Mouse (Mus musculus) thymus, adult 2 months (tissue): Measurements from ENCODE around the gene Syt7. TPM values are rescaled to one million over a fixed set of nuclear protein-coding genes. Genes with fewer than 3 reads are reported as not detected.

Source experiments
- DNase-seq: peaks from one replicate; pipeline ENCODE4 v3.0.0; 2021
- H3K27ac ChIP-seq: fragments of 200-500 bp; 2 replicates; pipeline ENCODE4 v1.5.1; 2012; ENCODE audit warnings: low read length, control low read depth; ENCODE audit not compliant: control insufficient read depth, insufficient read depth
- H3K27me3 ChIP-seq: fragments of 200-500 bp; 2 replicates; pipeline ENCODE4 v1.6.1; 2012; ENCODE audit warnings: mild to moderate bottlenecking, low read length, moderate library complexity, mixed read lengths; ENCODE audit not compliant: control insufficient read depth, insufficient read depth
- H3K36me3 ChIP-seq: fragments of 200-500 bp; 2 replicates; pipeline ENCODE4 v1.6.1; 2012; ENCODE audit warnings: mild to moderate bottlenecking, low read length, moderate library complexity; ENCODE audit not compliant: control insufficient read depth, insufficient read depth
- H3K4me1 ChIP-seq: fragments of 200-500 bp; replicated peaks from 2 replicates; pipeline ENCODE4 v1.6.1; 2012; ENCODE audit warnings: low read length; ENCODE audit not compliant: control insufficient read depth, insufficient read depth
- H3K4me3 ChIP-seq: fragments of 200-500 bp; 2 replicates; pipeline ENCODE4 v1.5.1; 2012; ENCODE audit warnings: mild to moderate bottlenecking, low read length, control low read depth, moderate library complexity; ENCODE audit not compliant: control insufficient read depth, insufficient read depth
- CTCF ChIP-seq: fragments of 200-500 bp; IDR thresholded peaks from 2 replicates; pipeline ENCODE4 v1.5.1; 2012; ENCODE audit warnings: mild to moderate bottlenecking, control low read depth, low read length, moderate library complexity, borderline replicate concordance; ENCODE audit not compliant: control insufficient read depth, poor library complexity, insufficient read depth; ENCODE audit errors: extremely low read depth
- POLR2A ChIP-seq: fragments of 200-500 bp; IDR thresholded peaks from 2 replicates; pipeline ENCODE4 v1.6.1; 2012; ENCODE audit warnings: mild to moderate bottlenecking, low read length, control low read depth, moderate library complexity; ENCODE audit not compliant: control insufficient read depth, poor library complexity, insufficient read depth; ENCODE audit errors: extremely low read depth
- WGBS: fragments of 180-500 bp; shearing (Covaris S2); methylation state at CpG from one replicate; pipeline ENCODE4 v1.1.7; 2018; 5-methylcytosine and 5-hydroxymethylcytosine counted together
- polyA plus RNA-seq: library from polyadenylated mRNA; depleted of rRNA; stranded (reverse); fragments of >200 nt; gene quantifications from 2 replicates; pipeline ENCODE4 v1.2.3, GENCODE M21; 2012

The Syt7 gene
- polyA plus RNA-seq, 1 experiment, result 1.8 TPM

GRCm38 (mm10) chr19:10431410-10431809 is 42.5 kb downstream of the Syt7 start:
- Histone ChIP-seq H3K4me1 (no peaks in the 10 kb centered on the region), H3K27me3 (no peaks in the 10 kb centered on the region), H3K27ac (no peak overlapping the region), H3K4me3 (no peak overlapping the region), H3K36me3 (no peaks in the 10 kb centered on the region)
- WGBS, result 52% methylated on average over 3 of the region's 3 CpGs
- TF ChIP-seq POLR2A, result no peak
- TF ChIP-seq CTCF, result no peak
- DNase-seq, result no peak

GRCm38 (mm10) chr19:10431841-10432240 is 43.0 kb downstream of the Syt7 start:
- WGBS, result 75% methylated on average over 4 of the region's 4 CpGs

GRCm38 (mm10) chr19:10433225-10433624 is 44.3 kb downstream of the Syt7 start:
- 82% methylated on average over 7 of the region's 7 CpGs for WGBS
- no peak for DNase-seq
- no peak for TF ChIP-seq POLR2A
- TF ChIP-seq CTCF, result no peak
- Histone ChIP-seq H3K27ac (no peak overlapping the region), H3K27me3 (no peaks in the 10 kb centered on the region), H3K4me1 (no peaks in the 10 kb centered on the region), H3K4me3 (no peak overlapping the region), H3K36me3 (no peaks in the 10 kb centered on the region)

More at GRCm38 (mm10) chr19:10431841-10432240, 43.0 kb downstream of the Syt7 start:
- no peaks in the 10 kb centered on the region for H3K27me3 ChIP-seq
- TF ChIP-seq CTCF (no peak), POLR2A (no peak)
- H3K36me3 ChIP-seq, result no peaks in the 10 kb centered on the region
- no peak for DNase-seq
- H3K4me1 ChIP-seq, result no peaks in the 10 kb centered on the region
- no peak overlapping the region for H3K27ac ChIP-seq
- H3K4me3 ChIP-seq, result no peak overlapping the region

GRCm38 (mm10) chr19:10433879-10434540 is 45.1 kb downstream of the Syt7 start:
- 81% methylated on average over 9 of the region's 9 CpGs for WGBS
- Histone ChIP-seq H3K4me1 (no peaks in the 10 kb centered on the region), H3K36me3 (no peaks in the 10 kb centered on the region), H3K4me3 (no peak overlapping the region), H3K27me3 (no peaks in the 10 kb centered on the region), H3K27ac (no peak overlapping the region)
- no peak for TF ChIP-seq CTCF
- no peak for DNase-seq

- no peak overlapping the region for H3K4me3 ChIP-seq
- H3K27me3 ChIP-seq, result no peaks in the 10 kb centered on the region
- no peak overlapping the region for H3K27ac ChIP-seq
- H3K36me3 ChIP-seq, result no peaks in the 10 kb centered on the region
- WGBS, result 80% methylated on average over 6 of the region's 6 CpGs
- no peak for DNase-seq
- no peaks in the 10 kb centered on the region for H3K4me1 ChIP-seq
- TF ChIP-seq POLR2A (no peak), CTCF (no peak)
Observed at GRCm38 (mm10) chr19:10434927-10435326, 46.0 kb downstream of the Syt7 start.

GRCm38 (mm10) chr19:10435908-10436307 is 47.0 kb downstream of the Syt7 start:
- no peaks in the 10 kb centered on the region for H3K4me1 ChIP-seq
- no peaks in the 10 kb centered on the region for H3K36me3 ChIP-seq
- DNase-seq, result peak; percentile 45
- H3K4me3 ChIP-seq, result no peak overlapping the region
- H3K27ac ChIP-seq, result no peak overlapping the region
- TF ChIP-seq CTCF (0 out of 2 replicates have a peak, but pooled peaks have one; percentile 53), POLR2A (no peak)
- 46% methylated on average over 3 of the region's 3 CpGs for WGBS
- H3K27me3 ChIP-seq, result no peaks in the 10 kb centered on the region

GRCm38 (mm10) chr19:10436726-10437125 is 47.8 kb downstream of the Syt7 start:
- no peak overlapping the region for H3K27ac ChIP-seq
- DNase-seq, result no peak
- TF ChIP-seq POLR2A, result no peak
- no peak for TF ChIP-seq CTCF
- H3K4me3 ChIP-seq, result no peak overlapping the region
- H3K36me3 ChIP-seq, result no peaks in the 10 kb centered on the region
- no peaks in the 10 kb centered on the region for H3K27me3 ChIP-seq
- H3K4me1 ChIP-seq, result no peaks in the 10 kb centered on the region
- 9% methylated on average over 1 of the region's 1 CpGs for WGBS
